Mouse (Mus musculus) midbrain, embryonic 12.5 days (tissue): ENCODE measurements at regions not wholly inside any gene's neighbourhood (a gene's known extent, or its start where the extent isn't known, plus 50 kb on each side); places are given as distances from the start of the nearest gene placed in this dataset.

Source experiments
- ATAC-seq: fragments of 200-750 bp; cut with Nextera tagmentation; 2 replicates; pipeline ENCODE4 v1.8.0; 2017; ENCODE audit warnings: low read depth, moderate TSS enrichment, moderate library complexity; ENCODE audit not compliant: low FRiP score
- H3K27ac ChIP-seq: fragments of 300-500 bp; sonication (generic); replicated peaks from 2 replicates; pipeline ENCODE4 v1.5.1; 2016; ENCODE audit warnings: mild to moderate bottlenecking
- H3K27me3 ChIP-seq: fragments of 300-500 bp; sonication (generic); 2 replicates; pipeline ENCODE4 v1.6.1; 2016; ENCODE audit warnings: mild to moderate bottlenecking
- H3K36me3 ChIP-seq: fragments of 300-500 bp; sonication (generic); 2 replicates; pipeline ENCODE4 v1.6.1; 2016
- H3K4me1 ChIP-seq: fragments of 300-500 bp; sonication (generic); 2 replicates; pipeline ENCODE4 v1.6.1; 2016
- H3K4me2 ChIP-seq: fragments of 300-500 bp; sonication (generic); replicated peaks from 2 replicates; pipeline ENCODE4 v1.6.1; 2016; ENCODE audit warnings: mild to moderate bottlenecking, moderate library complexity
- H3K4me3 ChIP-seq: fragments of 300-500 bp; sonication (generic); 2 replicates; pipeline ENCODE4 v1.5.1; 2016; ENCODE audit warnings: mild to moderate bottlenecking
- H3K9ac ChIP-seq: fragments of 300-500 bp; sonication (generic); replicated peaks from 2 replicates; pipeline ENCODE4 v1.6.1; 2016; ENCODE audit warnings: mild to moderate bottlenecking, moderate library complexity
- H3K9me3 ChIP-seq: fragments of 300-500 bp; sonication (generic); 2 replicates; pipeline ENCODE4 v1.6.1; 2016; ENCODE audit warnings: mild to moderate bottlenecking
- WGBS: fragments of 180-500 bp; shearing (Covaris S2); methylation state at CpG from one replicate; pipeline ENCODE4 v1.1.7; 2016; 5-methylcytosine and 5-hydroxymethylcytosine counted together

DNA sequence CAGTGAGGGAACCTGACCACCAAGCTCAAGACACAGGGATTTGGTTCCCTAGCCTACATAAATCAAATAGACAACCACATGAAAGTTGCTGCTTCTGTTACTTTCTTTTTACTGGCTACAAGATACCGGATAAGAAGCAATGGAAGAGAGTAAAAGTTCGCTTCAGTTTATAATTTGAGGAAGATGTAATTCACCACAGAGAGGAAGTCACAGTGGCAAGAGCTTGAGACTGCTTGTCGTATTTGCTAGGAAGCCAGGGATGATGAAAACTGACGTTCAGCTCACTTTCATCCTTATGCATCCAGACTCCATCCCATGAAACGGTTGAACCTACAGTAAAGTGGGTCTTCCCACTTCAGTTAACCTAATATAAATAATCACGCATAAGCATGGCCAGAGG is 102.1 kb upstream of the Slc4a7 start:
- H3K4me2 ChIP-seq: no peak overlapping the region
- H3K9ac ChIP-seq: no peak overlapping the region
- H3K9me3 ChIP-seq: no peaks in the 10 kb centered on the region
- no peak for ATAC-seq
- H3K27me3 ChIP-seq: no peaks in the 10 kb centered on the region
- no peak overlapping the region for H3K4me3 ChIP-seq
- H3K4me1 ChIP-seq: no peaks in the 10 kb centered on the region
- no peaks in the 10 kb centered on the region for H3K36me3 ChIP-seq
- 86% methylated on average over 6 of the region's 6 CpGs for WGBS
- H3K27ac ChIP-seq: no peak overlapping the region

GRCm38 (mm10) chr14:14603439-14603838 is 98.6 kb upstream of the Slc4a7 start:
- no peak overlapping the region for H3K27ac ChIP-seq
- no peaks in the 10 kb centered on the region for H3K27me3 ChIP-seq
- H3K4me2 ChIP-seq: no peak overlapping the region
- WGBS: 73% methylated on average over 1 of the region's 1 CpGs
- no peak overlapping the region for H3K4me3 ChIP-seq
- no peak overlapping the region for H3K9ac ChIP-seq
- H3K4me1 ChIP-seq: no peaks in the 10 kb centered on the region
- no peak for ATAC-seq
- no peaks in the 10 kb centered on the region for H3K9me3 ChIP-seq
- no peaks in the 10 kb centered on the region for H3K36me3 ChIP-seq

GRCm38 (mm10) chr14:14607074-14607473 is 95.0 kb upstream of the Slc4a7 start:
- no peak overlapping the region for H3K4me3 ChIP-seq
- WGBS: 95% methylated on average over 3 of the region's 3 CpGs
- H3K4me2 ChIP-seq: no peak overlapping the region
- no peaks in the 10 kb centered on the region for H3K27me3 ChIP-seq
- H3K36me3 ChIP-seq: no peaks in the 10 kb centered on the region
- H3K9me3 ChIP-seq: no peaks in the 10 kb centered on the region
- H3K4me1 ChIP-seq: no peaks in the 10 kb centered on the region
- ATAC-seq: no peak
- H3K9ac ChIP-seq: no peak overlapping the region
- no peak overlapping the region for H3K27ac ChIP-seq

GRCm38 (mm10) chr14:14612245-14612644 is 89.8 kb upstream of the Slc4a7 start:
- no peak for ATAC-seq
- Histone ChIP-seq H3K36me3 (no peaks in the 10 kb centered on the region), H3K4me2 (no peak overlapping the region), H3K27me3 (no peaks in the 10 kb centered on the region), H3K9me3 (no peaks in the 10 kb centered on the region), H3K9ac (no peak overlapping the region), H3K4me3 (no peak overlapping the region), H3K27ac (no peak overlapping the region), H3K4me1 (no peaks in the 10 kb centered on the region)
- WGBS: 81% methylated on average over 3 of the region's 3 CpGs

GRCm38 (mm10) chr14:14620316-14620715 is 81.8 kb upstream of the Slc4a7 start:
- 89% methylated on average over 5 of the region's 5 CpGs for WGBS
- no peak overlapping the region for H3K4me3 ChIP-seq
- ATAC-seq: no peak
- no peaks in the 10 kb centered on the region for H3K9me3 ChIP-seq
- no peaks in the 10 kb centered on the region for H3K4me1 ChIP-seq
- no peaks in the 10 kb centered on the region for H3K27me3 ChIP-seq
- no peak overlapping the region for H3K4me2 ChIP-seq
- H3K9ac ChIP-seq: no peak overlapping the region
- no peak overlapping the region for H3K27ac ChIP-seq
- no peaks in the 10 kb centered on the region for H3K36me3 ChIP-seq

DNA sequence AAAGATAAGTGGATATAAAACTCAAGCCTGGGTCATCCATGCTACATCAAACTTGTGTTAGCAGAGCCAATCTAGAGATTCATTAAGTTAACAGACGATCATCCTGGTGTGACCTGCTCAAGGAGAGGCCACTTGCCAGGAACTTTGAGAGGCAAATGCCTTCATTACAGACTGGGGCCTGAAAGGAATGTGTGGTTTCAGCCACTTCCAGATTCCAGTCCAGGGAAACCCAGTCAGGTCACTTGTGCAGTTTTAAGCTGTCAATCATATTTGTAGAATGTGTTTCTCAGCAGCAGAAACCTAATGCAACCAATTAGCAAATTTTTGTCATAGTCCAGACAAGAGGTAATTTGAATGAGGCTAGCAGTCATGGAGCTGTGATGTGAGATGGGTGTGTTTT is 73.4 kb upstream of the Slc4a7 start:
- ATAC-seq: no peak
- no peaks in the 10 kb centered on the region for H3K9me3 ChIP-seq
- no peak overlapping the region for H3K9ac ChIP-seq
- no peak overlapping the region for H3K4me2 ChIP-seq
- no peak overlapping the region for H3K4me3 ChIP-seq
- no peaks in the 10 kb centered on the region for H3K27me3 ChIP-seq
- no peak overlapping the region for H3K27ac ChIP-seq
- 0 out of 2 replicates have a peak, but pooled peaks cover 14% of the 10 kb centered on the region for H3K4me1 ChIP-seq
- WGBS: 87% methylated on average over 1 of the region's 1 CpGs
- H3K36me3 ChIP-seq: no peaks in the 10 kb centered on the region

DNA sequence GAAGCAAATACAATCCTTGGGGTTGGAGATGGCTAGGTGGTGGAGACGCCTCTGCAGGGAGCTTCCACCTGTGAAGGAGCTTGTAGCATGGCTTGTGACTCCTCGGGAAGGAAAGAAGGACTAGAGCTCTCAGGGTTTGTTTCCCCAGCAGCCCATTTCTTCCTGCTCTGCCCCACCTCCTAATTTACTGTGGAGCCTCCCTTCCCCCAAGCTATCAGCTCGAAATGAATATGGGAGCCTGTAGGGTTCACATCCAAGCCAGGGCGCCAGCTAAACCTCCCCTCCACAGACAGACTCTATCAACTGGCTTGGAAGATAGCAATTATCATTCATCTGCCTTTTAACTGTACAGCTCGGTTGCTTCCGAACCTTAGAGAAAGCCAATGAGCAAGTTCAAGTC is 70.3 kb upstream of the Slc4a7 start:
- 56% methylated on average over 6 of the region's 6 CpGs for WGBS
- H3K4me3 ChIP-seq: no peak overlapping the region
- no peak overlapping the region for H3K4me2 ChIP-seq
- 0 out of 2 replicates have a peak, but pooled peaks cover 15% of the 10 kb centered on the region for H3K4me1 ChIP-seq
- H3K9ac ChIP-seq: no peak overlapping the region
- no peaks in the 10 kb centered on the region for H3K36me3 ChIP-seq
- H3K9me3 ChIP-seq: no peaks in the 10 kb centered on the region
- no peak overlapping the region for H3K27ac ChIP-seq
- no peak for ATAC-seq
- H3K27me3 ChIP-seq: no peaks in the 10 kb centered on the region; the same call in 1 of the 2 replicates

DNA sequence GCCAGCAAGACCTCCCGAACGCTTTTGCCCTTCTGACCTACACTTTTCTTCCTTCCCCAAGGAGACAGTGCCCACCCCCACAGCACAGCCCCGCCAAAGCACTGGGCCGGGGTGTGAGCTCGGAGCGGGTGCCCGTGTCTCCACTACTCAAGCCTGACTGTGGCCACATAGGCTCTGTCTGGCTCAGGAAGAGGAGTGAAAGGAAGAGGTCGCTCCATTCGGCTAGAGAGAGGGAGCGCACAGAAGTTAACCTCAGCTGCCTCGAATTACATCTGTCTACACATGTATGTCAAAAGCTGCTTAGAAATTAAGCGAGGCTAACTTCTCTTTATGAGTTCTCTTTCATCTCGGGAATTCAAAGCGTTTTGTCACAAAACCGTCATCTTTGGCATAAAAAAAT is 69.6 kb upstream of the Slc4a7 start:
- Histone ChIP-seq H3K9ac (no peak overlapping the region), H3K36me3 (no peaks in the 10 kb centered on the region), H3K27me3 (no peaks in the 10 kb centered on the region; the same call in 1 of the 2 replicates), H3K4me2 (peak overlapping the region; percentile 50), H3K4me1 (0 out of 2 replicates have a peak, but pooled peaks cover 15% of the 10 kb centered on the region), H3K4me3 (peak overlapping the region; percentile 24), H3K9me3 (no peaks in the 10 kb centered on the region), H3K27ac (no peak overlapping the region)
- ATAC-seq: peak; percentile 81
- WGBS: under 1% methylated on average over 15 of the region's 15 CpGs

DNA sequence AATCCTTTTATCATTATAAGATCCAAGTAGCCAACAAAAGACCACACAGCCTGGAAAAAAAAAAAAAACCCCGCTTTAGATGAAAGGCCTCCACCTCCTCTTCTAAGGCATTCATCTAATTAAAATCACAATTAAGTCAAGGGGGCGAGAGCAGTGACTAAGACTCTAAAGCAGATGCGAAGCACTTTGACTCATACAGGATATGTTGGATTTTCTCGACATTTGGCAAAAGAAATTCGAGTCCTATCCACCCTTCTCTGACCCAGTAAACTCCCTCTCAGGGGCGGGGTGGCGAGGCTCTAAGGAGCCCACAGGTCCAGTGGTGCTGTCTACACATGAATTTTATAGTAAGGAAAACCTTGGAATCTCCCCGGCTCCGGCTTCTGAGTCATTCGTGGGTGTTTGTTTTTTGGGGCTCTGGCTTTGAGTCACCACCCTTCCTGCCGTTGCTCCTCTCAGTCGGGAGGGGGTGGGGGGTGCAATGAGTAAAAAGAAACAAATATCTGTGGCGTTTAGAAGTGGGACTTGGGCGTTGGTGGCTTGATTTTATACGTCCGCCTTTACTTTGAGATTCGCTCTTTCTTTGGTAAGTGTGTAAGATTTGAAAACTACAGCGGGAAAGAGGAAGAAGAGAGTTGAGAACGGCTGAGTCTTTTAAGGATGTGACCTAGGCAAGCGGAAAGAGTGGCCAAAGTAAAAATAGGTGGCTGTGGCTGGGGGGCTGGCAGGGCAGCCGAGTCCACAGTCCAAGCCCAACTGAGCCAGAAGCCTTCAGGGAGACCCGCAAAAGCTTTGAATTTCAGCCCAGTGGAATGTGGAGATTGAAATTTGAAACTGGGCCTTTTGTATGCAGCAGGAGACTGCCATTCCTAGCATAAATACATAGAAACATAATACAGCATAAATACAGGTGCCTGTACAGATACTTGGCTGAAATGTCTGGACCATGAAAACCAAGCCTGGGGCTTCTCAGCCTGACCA is 68.8 kb upstream of the Slc4a7 start:
- ATAC-seq: peak; percentile 64
- no peaks in the 10 kb centered on the region for H3K9me3 ChIP-seq
- 4% methylated on average over 22 of the region's 22 CpGs for WGBS
- H3K4me2 ChIP-seq: peak overlapping the region; percentile 50
- peak overlapping the region; percentile 24 for H3K4me3 ChIP-seq
- H3K4me1 ChIP-seq: 0 out of 2 replicates have a peak, but pooled peaks cover 15% of the 10 kb centered on the region
- no peak overlapping the region; the same call in 1 of the 2 replicates for H3K9ac ChIP-seq
- no peak overlapping the region for H3K27ac ChIP-seq
- no peaks in the 10 kb centered on the region; the same call in 1 of the 2 replicates for H3K27me3 ChIP-seq
- no peaks in the 10 kb centered on the region for H3K36me3 ChIP-seq

- no peaks in the 10 kb centered on the region for H3K36me3 ChIP-seq
- ATAC-seq: no peak
- H3K27ac ChIP-seq: no peak overlapping the region
- WGBS: 39% methylated on average over 2 of the region's 2 CpGs
- no peak overlapping the region for H3K4me3 ChIP-seq
- no peaks in the 10 kb centered on the region; the same call in 1 of the 2 replicates for H3K27me3 ChIP-seq
- H3K4me2 ChIP-seq: no peak overlapping the region
- H3K9ac ChIP-seq: no peak overlapping the region
- H3K9me3 ChIP-seq: no peaks in the 10 kb centered on the region
- 0 out of 2 replicates have a peak, but pooled peaks cover 15% of the 10 kb centered on the region for H3K4me1 ChIP-seq
Observed at GRCm38 (mm10) chr14:14634021-14634420, 68.1 kb upstream of the Slc4a7 start.

- no peaks in the 10 kb centered on the region for H3K4me1 ChIP-seq
- no peaks in the 10 kb centered on the region for H3K9me3 ChIP-seq
- H3K9ac ChIP-seq: no peak overlapping the region
- no peak overlapping the region for H3K4me2 ChIP-seq
- H3K4me3 ChIP-seq: no peak overlapping the region
- no peak for ATAC-seq
- H3K27me3 ChIP-seq: no peaks in the 10 kb centered on the region; the same call in 1 of the 2 replicates
- H3K27ac ChIP-seq: no peak overlapping the region
- WGBS: 82% methylated on average over 7 of the region's 7 CpGs
- no peaks in the 10 kb centered on the region for H3K36me3 ChIP-seq
Observed at GRCm38 (mm10) chr14:14639102-14640015, 62.7 kb upstream of the Slc4a7 start.
